ENCODE assay signal across 11 mouse cellular contexts in the genomic region with DNA sequence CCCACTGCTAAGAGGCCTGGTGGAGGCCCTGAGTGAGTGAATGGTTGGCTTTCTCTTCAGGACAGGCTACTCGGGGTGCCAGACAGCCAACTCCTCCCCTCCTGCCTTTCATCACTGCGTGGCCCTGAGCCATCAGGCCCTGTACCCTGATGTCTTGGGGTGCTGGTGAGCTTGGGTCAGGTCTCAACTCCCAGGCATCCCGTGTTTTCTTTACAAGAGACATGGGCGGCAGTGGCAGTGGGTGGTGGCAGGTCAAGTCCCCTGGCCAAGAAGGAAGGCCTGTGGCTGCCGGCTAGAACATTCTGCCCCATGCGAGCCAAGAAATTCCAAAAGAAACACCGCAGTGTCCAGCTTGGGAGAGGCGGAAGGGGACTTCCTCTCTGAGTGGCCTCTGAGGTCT. TPM values are rescaled to one million over a fixed set of nuclear protein-coding genes. Genes with fewer than 3 reads are reported as not detected.
DNase-seq lines count a peak whose midpoint lies in the region; ATAC-seq lines count a peak whose summit lies in the region.
"Had no signal": no experiment of that assay in that cellular context is flagged by ENCODE, and none has a peak within 500 bp of the region (broad histone marks: within the 10 kb centered on the region; RNA-seq: fewer than 3 reads in every experiment).

No protein-coding gene starts in this region.

- peaks cover 61% of the 10 kb centered on the region for H3K4me1 ChIP-seq in hindbrain, embryonic 10.5 days (replicated peaks)
- peaks cover 22% of the 10 kb centered on the region for H3K4me1 ChIP-seq in hindbrain, embryonic 11.5 days (replicated peaks; ENCODE audit: control insufficient read depth, insufficient read depth, low read length)
- H3K4me1 ChIP-seq in limb, embryonic 10.5 days = peaks cover 66% of the 10 kb centered on the region

- no peak for DNase-seq in hindbrain, embryonic 10.5 days (ENCODE audit: low spot score)
- DNase-seq in hindbrain, embryonic 11.5 days (ENCODE audit: low spot score) = no peak
- peak; percentile 69 for DNase-seq in adrenal gland, postnatal 14 days
- DNase-seq in heart, adult 9 months (ENCODE audit: low spot score in 2 of 2) = peak; percentile 81 to 83
- DNase-seq in limb, embryonic 10.5 days (ENCODE audit: low spot score) = no peak
- DNase-seq in cerebellum, adult 11 months = no peak
- no peak for DNase-seq in thymus, postnatal 4 days

- H3K4me3 ChIP-seq in hindbrain, embryonic 10.5 days = no peak overlapping the region
- no peak overlapping the region for H3K4me3 ChIP-seq in hindbrain, embryonic 11.5 days (ENCODE audit: low read depth, low read length)
- H3K4me3 ChIP-seq in limb, embryonic 10.5 days = no peak overlapping the region
- H3K4me3 ChIP-seq: embryonic facial prominence, embryonic 13.5 days had no signal

- H3K4me2 ChIP-seq in hindbrain, embryonic 11.5 days (replicated peaks; ENCODE audit: low read depth, low read length) = no peak overlapping the region
- H3K4me2 ChIP-seq: embryonic facial prominence, embryonic 13.5 days had no signal

- WGBS in hindbrain, embryonic 10.5 days = 58% methylated on average over 8 of the region's 8 CpGs
- WGBS in hindbrain, embryonic 11.5 days = 60% methylated on average over 8 of the region's 8 CpGs
- WGBS in limb, embryonic 10.5 days = 60% methylated on average over 8 of the region's 8 CpGs

- peaks cover 35% of the 10 kb centered on the region for H3K27me3 ChIP-seq in hindbrain, embryonic 10.5 days (ENCODE audit: insufficient read depth, poor library complexity, severe bottlenecking)
- no peaks in the 10 kb centered on the region for H3K27me3 ChIP-seq in hindbrain, embryonic 11.5 days (ENCODE audit: control insufficient read depth, insufficient read depth, low read length)
- H3K27me3 ChIP-seq in limb, embryonic 10.5 days (ENCODE audit: low read depth, poor library complexity, severe bottlenecking) = peaks cover 3% of the 10 kb centered on the region; the same call in 1 of the 2 replicates
- H3K27me3 ChIP-seq: embryonic facial prominence, embryonic 13.5 days had no signal

- H3K36me3 ChIP-seq in hindbrain, embryonic 10.5 days = no peaks in the 10 kb centered on the region
- no peaks in the 10 kb centered on the region for H3K36me3 ChIP-seq in hindbrain, embryonic 11.5 days (ENCODE audit: control insufficient read depth, insufficient read depth, low read length)
- H3K36me3 ChIP-seq in limb, embryonic 10.5 days = no peaks in the 10 kb centered on the region
- H3K36me3 ChIP-seq: embryonic facial prominence, embryonic 13.5 days had no signal

- no peaks in the 10 kb centered on the region for H3K9me3 ChIP-seq in hindbrain, embryonic 10.5 days
- no peaks in the 10 kb centered on the region for H3K9me3 ChIP-seq in hindbrain, embryonic 11.5 days (ENCODE audit: control insufficient read depth, low read length)
- no peaks in the 10 kb centered on the region for H3K9me3 ChIP-seq in limb, embryonic 10.5 days (replicated peaks)
- H3K9me3 ChIP-seq: embryonic facial prominence, embryonic 13.5 days had no signal

- H3K9ac ChIP-seq in hindbrain, embryonic 11.5 days (ENCODE audit: low read depth, low read length) = no peak overlapping the region
- H3K9ac ChIP-seq: liver, embryonic 14.5 days had no signal

- ATAC-seq in hindbrain, embryonic 11.5 days (ENCODE audit: low FRiP score) = no peak
- ATAC-seq in megakaryocyte-erythroid progenitor cell, adult 5-6 weeks (replicated peaks; ENCODE audit: low FRiP score, low TSS enrichment, poor library complexity, severe bottlenecking) = no peak
- ATAC-seq: activated CD4-positive, CD25-positive, alpha-beta regulatory T cell, adult 4 months had no signal

- peak overlapping the region; percentile 87 for H3K27ac ChIP-seq in hindbrain, embryonic 10.5 days
- H3K27ac ChIP-seq in hindbrain, embryonic 11.5 days (ENCODE audit: low read depth, low read length) = no peak overlapping the region
- peak overlapping the region; percentile 84 for H3K27ac ChIP-seq in limb, embryonic 10.5 days
- H3K27ac ChIP-seq: liver, embryonic 14.5 days had no signal

RNA-seq across cellular contexts. Expression of gene Fam92b, which starts 9.2 kb away (rescaled TPM):
- 0.95 and 4.1 TPM in 2 replicates for polyA plus RNA-seq in hindbrain, embryonic 10.5 days (2016; fragmentation: Nextera tagmentation; extraction: Ambion mirVana)
- polyA plus RNA-seq in hindbrain, embryonic 11.5 days (2014; fragmentation: Nextera tagmentation; extraction: Ambion mirVana) = 2.1 and 2.7 TPM in 2 replicates
- total RNA-seq in adrenal gland, postnatal 14 days (2021) = 1.0 and 1.1 TPM in 2 replicates
- polyA plus RNA-seq in limb, embryonic 10.5 days (2016; fragmentation: Nextera tagmentation; extraction: Ambion mirVana) = 0.16 TPM in 1 of 2 replicates, not detected in the other
- not detected in 2 replicates for total RNA-seq in megakaryocyte-erythroid progenitor cell, adult 5-6 weeks (2014; fragmentation: Nextera tagmentation)
- not detected in 2 replicates for total RNA-seq in megakaryocyte-erythroid progenitor cell, adult 5-6 weeks (2017)
- polyA plus RNA-seq: activated CD4-positive, CD25-positive, alpha-beta regulatory T cell, adult 4 months; liver, embryonic 14.5 days had no signal

RNA-seq across cellular contexts. Expression of gene Gse1, which starts 41.8 kb away (rescaled TPM):
- 14.3 and 22.9 TPM in 2 replicates for polyA plus RNA-seq in hindbrain, embryonic 10.5 days (2016; fragmentation: Nextera tagmentation; extraction: Ambion mirVana)
- polyA plus RNA-seq in hindbrain, embryonic 11.5 days (2014; fragmentation: Nextera tagmentation; extraction: Ambion mirVana) = 16.5 and 17.8 TPM in 2 replicates
- 29.9 and 33.9 TPM in 2 replicates for total RNA-seq in adrenal gland, postnatal 14 days (2021)
- 6.7 and 8.1 TPM in 2 replicates for polyA plus RNA-seq in limb, embryonic 10.5 days (2016; fragmentation: Nextera tagmentation; extraction: Ambion mirVana)
- total RNA-seq in megakaryocyte-erythroid progenitor cell, adult 5-6 weeks (2014; fragmentation: Nextera tagmentation) = 80.6 and 84.3 TPM in 2 replicates
- 21.8 and 27.2 TPM in 2 replicates for total RNA-seq in megakaryocyte-erythroid progenitor cell, adult 5-6 weeks (2017)

Comparison
In these comparisons a context has a peak if more than half of its experiments do, and no peak if none do; other contexts are left out.
1. DNase-seq: peak in adrenal gland, postnatal 14 days (single experiment) and heart, adult 9 months (2 of 2); none in hindbrain, embryonic 10.5 days (single experiment), hindbrain, embryonic 11.5 days (single experiment), limb, embryonic 10.5 days (single experiment), cerebellum, adult 11 months (single experiment) and thymus, postnatal 4 days (single experiment).